Mouse (Mus musculus) spleen, postnatal 10 days (tissue): ENCODE measurements around the gene Sesn1.
A peak's percentile ranks its signal among the peaks of the same experiment; 100 is the strongest.
"Not testable (repeated sequence)": the region's sequence is repeated elsewhere in the genome, so short reads cannot be mapped to it uniquely, and the experiment has no call there.

Experiments
- DNase-seq, 2 experiments: peaks; one replicate each; pipeline ENCODE4 v3.0.0; 2021 to 2022; ENCODE audit warnings: low spot score in 2 of 2

The Sesn1 gene

DNA sequence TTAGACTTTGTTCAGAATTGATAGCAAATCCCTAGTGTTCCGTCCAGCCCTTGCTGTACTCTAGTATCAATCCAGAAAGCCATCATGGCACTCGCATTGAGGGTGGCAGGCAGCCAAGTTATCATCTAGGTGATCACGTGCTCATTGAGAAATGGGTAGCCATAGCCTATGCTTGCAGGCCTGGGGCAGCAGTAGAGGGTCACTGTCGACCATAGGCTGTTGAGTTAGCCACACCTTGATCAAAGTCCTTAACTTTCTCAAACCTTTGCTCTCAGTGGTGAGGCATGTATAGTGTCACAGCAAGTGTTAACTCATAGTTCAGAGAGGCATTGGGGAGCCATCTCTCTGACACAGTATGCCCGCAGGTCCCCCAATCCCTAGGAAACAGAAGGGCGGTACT is 11.4 kb downstream of the Sesn1 start:
- DNase-seq = no peak

DNA sequence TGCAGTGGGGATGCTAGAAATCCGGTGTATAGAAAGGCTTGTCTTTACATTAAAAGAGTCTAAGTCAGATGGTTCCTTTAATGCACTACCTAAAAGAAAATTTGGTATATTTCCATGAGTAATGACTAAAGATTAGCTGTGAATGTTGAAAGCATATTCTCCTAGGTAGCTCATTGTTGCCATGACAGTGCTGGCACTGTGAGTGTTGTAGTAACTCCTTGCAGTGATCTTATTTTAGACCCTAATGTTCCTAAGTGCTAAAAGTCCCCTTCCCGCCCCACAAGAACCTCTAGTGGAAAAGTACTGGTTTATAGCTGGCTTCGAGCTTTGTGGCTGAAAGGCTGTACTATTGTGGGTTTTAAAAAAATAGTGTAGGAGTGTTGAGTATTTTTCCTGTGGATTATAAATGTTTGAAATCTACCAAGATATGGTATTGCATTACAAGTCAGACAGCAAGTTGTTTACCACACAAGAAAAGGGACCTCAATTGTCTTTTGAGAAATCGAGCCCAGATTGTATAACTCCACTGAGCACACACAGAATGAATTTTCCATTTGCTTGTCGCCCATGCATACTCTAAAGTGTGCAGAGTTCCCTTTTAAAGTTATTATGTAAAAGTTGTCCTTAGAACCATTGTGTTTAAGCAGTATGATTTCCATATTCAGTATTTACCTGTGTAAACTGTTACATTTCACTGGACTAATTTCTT is 13.0 kb downstream of the Sesn1 start:
- no peak for DNase-seq

DNA sequence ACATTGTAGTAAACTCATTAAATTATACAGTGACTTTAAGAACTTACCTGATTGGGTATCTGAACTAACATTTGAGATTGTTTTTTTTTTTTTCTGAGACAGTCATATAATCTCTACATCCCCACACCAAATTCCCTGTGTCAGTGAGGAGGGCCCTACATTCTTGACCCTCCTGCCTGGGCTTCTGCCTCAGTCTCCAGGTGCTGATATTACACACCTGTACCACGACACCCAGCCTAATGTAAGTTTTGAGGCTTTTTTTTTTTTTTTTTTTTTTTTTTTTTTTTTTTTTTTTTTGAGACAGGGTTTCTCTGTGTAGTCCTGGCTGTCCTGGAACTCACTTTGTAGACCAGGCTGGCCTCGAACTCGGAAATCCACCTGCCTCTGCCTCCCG is 13.5 kb downstream of the Sesn1 start:
- not testable (repeated sequence) for DNase-seq

DNA sequence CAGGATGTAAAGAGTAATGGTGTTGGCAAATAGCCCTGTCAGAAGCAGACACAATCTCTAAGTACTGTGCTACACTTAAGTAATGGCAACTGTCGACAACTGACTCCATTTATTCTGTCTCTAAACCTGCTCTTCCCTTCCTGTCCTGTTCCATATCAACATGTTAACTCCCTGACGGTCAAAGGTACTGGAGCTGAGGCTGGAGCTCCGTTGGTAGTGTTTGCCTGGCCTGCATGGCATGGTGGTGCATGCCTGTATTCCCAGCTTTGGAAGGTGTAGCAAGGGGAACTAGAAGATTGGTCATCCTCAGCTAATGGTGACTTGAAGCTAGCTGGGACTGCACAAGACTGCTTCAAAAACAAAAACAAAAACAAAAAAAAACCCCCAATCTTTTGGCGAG is 14.2 kb downstream of the Sesn1 start:
- DNase-seq = no peak

DNA sequence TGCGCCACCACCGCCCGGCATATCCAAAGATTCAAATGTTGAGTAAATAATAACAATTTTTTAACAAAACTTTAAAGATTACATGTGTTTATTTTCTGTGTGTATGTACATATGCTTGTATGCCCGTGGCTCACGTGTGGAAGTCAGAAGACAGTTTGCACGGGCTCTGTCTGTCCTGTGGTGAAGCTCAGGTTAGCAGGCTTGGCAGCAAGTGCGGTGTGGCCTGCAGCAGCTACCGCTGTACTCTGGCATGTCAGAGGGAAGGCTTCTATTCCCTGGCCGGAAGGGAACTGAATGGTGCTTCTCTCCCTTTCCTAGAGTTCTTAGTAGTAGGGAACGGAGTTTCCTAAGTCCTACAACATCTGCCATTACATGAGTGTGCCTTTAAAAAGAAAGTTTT is 15.3 kb downstream of the Sesn1 start:
- no peak for DNase-seq

DNA sequence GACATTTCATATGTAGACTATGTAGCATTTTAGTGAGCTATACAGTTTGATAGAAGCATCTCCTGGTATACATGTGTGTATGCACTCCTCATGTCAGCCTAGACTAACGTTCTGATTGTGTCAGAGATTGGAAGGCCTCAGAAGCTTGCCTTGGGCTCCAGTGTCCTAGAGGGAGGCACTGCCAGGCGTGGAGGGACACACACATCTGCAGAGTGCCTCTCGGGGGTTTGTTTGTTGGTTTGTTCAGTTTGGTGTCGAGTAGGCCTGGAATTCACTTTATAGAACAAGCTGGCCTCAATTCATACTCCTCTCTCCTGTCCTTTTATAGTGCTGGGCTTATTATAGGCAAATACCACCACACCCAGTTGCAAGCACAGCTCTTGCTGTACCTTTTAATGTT is 16.3 kb downstream of the Sesn1 start:
- no peak for DNase-seq

DNA sequence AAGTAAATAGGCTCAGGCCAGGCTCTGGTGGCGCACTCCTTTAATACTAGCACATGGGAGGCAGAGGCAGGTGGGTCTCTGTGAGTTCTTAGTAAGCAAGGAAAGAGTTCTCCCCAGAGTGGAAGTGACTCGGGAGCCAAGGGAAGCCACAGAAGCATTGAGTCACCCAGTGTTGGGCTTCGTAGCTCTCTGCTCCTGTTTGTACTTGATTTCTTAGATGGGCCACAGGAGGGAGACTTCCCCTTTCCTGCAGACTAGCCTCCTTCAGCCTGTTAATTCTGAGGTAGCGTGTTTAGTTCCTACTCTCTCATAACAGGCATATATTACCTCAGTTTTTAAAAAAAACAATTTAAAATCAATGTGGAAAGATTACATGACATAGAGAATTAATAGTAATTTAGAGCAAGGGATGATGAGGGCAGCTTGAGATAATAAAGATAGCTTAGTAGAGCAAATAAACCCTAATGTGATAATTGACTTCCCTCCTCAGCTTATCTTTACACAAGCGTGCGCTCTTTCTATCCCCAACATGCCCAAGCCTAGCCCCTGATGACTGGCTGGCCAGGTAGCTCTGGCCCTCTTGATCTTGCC is 16.9 kb downstream of the Sesn1 start:
- no peak for DNase-seq

DNA sequence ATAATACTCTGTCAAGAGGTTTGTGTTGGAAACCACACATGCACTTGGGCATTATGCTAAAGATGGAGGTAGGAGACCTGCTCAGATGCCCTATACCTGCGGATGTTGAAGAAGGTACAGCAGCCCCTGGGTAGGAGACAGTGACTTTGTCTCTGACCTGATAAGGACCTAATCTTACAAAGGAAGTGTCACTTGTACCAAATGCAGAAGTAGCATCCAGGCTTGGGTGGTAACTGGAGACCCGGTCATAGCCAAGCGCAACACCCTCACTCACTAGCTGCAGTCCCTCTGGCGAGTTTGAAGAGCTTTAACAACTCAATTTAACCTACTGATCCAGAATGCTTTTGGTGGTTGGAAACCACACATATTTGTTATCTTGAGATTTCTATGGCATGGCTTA is 18.0 kb downstream of the Sesn1 start:
- DNase-seq = no peak

DNA sequence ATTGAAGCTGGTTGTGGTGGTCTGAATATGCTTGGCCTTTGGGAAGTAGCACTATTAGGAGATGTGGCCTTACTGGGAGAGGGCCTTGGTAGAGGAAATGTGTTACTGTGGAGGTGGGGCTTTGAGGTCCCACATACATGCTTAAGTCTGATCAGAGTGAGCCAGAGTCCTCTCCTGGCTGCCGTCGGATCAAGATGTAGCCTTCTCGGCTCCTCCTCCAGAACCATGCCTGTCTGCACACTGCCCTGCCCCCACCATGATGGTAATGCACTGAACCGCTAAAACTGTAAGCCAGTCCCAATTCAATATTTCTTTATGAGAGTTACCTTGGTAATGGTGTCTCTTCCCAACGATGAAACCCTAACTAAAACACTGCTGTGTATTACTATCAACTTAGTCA is 19.5 kb downstream of the Sesn1 start:
- no peak for DNase-seq

DNA sequence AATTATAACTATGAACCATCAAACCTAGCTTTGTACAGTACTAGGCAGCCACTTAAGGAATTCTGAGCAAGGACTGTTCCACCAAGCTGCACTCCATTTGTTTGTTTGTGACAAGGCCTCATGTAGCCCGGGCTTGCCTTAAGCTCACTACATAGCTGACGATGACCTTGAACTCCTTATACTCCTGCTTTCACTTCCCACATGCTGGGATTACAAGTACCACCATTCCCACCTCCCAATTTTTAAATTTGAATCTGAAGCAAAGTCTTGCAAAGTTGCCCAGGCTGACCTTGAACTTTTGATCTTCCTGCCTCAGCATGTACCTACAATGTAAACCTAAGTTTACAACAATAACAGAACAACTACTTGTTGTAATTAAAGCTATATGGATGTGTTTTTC is 20.2 kb downstream of the Sesn1 start:
- no peak for DNase-seq

DNA sequence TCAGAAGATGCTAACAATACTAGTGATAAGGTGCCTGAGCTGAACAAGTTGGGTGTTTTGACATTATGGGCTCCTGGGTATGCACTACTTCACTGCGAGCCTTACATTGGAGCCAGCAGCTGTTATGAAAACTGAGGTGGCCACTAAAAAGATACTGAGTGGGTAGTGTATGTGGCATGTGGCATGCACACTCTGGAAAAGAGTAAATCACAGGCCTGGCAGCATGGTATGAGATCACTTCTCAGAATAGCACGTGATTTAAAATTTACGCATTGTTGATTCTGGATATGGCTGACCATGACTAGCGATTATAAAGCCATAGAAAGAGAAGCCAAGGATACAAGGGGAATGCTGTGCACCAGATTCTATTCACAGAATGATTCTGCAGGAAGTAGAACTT is 20.7 kb downstream of the Sesn1 start:
- DNase-seq = no peak

DNA sequence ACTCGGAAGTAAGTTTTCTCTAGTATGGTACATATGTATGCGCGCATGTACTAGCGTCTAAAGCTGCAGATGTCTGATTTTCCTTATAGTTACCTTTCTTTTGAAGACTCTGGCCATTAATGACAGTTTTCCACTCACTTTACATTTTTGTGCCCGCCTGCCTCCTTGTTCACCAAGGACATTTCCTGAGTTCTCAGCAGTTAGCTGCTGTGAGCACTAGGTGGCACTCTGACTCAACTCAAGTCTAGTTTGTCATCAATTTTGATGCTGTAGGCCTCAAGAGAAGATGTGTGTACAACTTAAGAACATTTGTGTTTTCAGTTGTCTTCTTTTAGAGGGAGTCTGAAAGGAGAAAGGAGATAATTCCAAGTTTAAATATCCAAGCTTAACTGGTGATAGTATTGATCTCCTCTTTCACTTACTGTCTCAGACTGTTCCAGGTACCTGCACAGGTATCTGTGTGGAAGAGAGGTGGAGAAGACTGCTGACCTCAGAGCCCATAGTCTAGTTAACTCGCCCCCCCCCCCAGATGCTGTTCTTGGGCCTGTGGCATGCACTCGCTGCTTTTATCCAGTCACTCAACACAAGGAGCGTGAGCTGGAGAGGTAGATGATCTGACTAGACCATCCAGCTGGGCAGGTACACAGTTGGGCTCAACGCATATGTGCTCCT is 21.3 kb downstream of the Sesn1 start:
- peak; percentile 57 to 79 for DNase-seq

DNA sequence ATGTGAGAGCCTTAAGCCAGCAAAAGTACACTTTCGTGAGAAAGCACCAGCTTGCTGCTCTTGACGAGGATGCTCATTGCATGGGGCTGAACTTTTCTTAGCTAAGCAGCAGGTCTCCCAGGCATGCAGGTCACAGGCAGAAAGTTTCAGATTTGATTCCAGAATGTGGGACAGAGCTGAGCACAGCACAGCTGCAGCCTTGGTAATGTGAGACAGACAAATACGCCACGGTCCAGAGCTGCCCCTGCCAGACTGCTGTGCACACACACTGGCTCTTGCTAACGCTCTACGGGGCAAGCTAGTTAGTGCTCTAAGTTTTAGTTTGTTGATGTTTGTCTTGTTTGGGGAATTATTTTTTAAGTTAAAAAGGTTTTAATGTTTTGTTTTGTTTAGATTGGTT is 22.5 kb downstream of the Sesn1 start:
- DNase-seq = no peak

DNA sequence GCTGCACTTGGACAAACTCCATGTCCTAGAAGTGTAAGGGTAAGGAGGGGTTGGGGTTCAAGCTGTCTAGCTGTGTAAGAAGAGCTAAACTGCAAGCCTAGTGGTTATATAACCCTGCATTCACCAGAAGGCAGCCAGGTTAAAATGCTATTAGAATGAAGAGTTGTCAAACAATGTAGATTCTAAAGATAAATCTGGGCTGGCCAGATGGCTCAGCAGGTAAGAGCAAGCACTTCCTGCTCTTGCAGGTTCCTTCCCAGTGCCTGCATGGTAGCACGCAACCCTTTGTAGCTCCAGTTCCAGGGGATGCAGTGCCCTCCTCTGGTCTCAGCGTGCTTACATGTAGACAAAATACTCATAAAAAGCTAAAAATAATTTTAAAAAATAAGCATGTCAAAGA is 24.4 kb downstream of the Sesn1 start:
- DNase-seq = no peak

DNA sequence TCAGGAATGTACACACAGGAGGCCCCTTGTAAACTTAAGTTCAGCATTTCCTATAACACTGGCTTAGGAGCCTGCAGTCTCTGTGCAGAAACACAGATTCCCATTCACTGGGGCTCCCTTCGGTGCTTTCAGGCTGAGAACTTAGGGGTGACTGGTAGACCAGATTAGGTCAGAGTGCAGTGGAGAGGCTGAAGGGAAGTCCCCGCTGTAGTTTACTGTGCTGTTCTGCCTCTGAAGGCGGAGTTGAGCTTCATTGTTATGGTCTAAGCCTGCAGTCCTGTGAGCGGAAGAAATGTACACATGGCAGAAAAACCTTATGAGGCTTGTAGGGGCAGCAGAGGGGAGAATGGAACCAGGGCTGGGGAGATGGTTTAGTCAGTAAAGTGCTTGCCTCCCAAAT is 29.2 kb downstream of the Sesn1 start:
- DNase-seq = no peak

DNA sequence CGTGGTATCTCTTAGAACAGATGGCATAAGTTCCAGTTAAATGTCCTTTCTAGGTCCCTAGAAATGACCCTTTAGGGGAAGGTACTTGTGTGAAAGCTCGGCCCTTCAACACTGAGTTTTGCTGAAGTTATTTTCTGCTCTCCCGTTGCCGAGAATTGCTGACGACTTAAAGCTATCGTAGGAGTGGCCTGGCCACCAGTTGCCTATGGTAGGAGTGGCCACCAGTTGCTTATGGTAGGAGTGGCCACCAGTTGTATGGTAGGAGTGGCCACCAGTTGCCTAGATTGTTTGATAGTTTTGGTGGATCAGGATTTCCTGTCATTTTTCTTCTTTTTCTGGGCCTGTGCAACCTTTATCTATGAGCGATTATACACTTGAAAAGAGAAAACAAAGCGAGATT is 38.0 kb downstream of the Sesn1 start:
- no peak for DNase-seq

DNA sequence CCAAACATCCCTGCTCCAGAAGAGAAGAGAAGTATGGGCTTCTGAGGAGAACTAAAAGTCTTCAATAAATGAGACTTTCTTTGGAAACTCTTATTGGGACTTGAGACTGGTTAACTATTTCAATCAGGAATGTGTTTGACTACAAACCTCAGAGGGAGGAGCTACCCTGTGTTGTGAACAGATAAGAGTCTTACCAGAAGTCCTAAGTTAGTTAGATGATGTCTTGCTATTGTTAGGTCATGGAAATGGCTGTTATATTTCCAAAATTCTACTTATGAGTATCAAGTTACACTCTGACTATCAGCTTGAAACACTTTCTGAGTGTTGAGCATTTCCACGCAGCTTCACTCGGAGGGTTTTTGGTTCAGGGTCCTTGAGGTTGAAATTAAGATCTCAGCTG is 39.0 kb downstream of the Sesn1 start:
- DNase-seq = no peak

DNA sequence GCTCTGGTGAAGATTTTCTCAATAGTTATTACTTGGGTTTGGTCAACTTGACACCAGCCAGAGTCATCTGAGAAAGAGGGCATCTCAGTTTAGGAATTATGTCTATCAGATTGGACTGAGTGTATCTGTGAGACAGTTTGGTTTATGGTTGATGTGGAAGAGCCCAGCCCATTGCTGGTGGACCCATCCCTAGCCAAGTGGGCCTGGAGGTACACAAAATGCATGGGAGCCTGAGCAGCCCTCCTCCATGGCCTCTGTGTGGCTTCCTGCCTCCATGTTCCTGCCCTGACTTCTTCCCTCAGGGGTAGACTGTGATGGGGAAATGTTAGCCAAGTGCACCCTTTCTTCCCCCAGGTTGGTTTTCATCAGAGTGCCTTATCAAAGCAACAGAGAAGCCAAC is 50.1 kb downstream of the Sesn1 start:
- DNase-seq = no peak

DNA sequence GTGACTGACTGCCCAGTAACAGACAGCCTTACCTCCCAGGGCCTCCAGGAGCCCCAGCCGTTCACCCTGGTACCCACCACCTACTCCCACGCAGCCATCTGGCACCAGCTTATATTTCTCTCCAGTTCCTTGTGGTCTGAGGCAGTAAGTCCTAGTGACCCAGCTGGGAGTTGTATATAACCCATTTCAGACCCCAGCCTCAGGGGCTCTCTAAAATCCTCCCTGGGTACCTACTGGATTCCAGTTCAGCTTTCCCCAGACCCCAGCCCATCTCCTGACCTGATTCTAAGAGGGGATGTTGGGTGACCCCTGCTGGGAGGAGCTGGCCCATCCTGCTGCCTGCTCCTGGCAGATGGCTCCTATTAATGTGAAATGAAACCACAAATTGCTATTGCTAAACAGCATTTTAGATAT is 50.5 kb downstream of the Sesn1 start:
- no peak for DNase-seq

DNA sequence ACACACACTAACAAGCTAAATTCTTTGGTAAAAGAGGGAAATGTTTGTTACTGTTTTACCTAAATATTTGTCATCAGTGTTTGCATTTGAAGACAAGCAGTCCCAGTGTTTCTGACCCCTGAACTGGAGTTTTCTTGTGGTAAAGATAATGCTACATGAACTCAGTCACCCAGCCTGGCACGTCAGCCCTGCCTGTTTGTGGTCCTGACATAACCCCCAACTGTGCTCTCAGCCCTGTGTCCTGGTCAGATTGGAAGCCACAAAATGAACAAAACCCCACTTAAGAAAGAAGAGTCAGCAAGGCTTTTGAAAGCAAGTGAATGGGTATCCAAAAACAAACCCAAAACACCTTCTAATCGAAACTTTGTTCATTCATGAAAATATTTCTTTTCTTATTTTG is 53.3 kb downstream of the Sesn1 start:
- DNase-seq = no peak

DNA sequence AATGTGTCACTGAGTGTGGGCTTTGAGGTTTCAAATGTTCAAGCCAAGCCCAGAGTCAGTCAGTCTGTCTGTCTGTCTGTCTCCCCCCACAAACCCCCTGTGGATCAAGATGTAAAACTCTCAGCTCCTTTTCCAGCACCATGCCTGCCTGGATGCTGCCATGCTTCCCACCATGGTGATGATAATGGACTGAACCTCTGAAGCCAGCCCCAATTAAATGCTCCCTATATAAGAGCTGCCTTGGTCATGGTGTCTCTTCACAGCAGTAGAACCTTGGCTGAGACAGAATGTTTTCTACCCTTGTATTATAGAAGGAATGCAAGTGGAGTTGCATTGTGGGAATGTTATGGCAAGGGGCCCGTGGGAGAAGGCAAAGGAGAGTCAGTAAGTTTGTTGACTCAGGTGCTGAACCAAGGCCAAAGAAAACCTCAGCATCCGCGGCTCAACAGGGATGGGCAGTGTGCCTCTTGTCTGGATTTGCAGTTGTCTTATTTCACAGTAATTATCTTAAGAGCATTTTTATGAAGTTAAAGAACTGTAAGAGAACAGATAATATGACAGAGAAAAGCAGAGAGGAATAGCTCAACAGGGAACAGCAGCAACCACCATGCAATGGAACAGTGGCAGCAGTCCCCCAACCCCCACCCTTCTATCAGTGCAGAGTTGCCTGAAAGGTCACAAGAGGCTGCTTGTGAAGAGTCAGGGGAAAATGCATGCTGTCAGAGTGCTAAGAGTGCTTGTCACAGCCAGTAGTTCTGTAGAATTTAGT is 56.5 kb downstream of the Sesn1 start:
- DNase-seq = no peak

DNA sequence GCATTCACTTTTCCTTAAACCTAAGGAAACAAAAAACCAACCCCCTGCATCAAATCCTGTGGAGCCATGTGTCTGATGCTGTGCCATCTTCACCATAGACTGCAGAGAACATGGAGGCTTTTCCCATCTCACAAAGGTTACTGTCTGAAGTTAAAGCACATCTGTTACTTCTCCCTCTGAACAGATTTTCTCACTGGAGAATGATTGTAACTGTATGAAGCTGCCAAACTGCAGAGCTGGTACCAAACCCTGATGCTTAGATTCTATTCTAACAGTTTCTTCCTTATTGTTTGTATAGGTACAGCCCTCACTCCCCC is 57.1 kb downstream of the Sesn1 start:
- no peak for DNase-seq

DNA sequence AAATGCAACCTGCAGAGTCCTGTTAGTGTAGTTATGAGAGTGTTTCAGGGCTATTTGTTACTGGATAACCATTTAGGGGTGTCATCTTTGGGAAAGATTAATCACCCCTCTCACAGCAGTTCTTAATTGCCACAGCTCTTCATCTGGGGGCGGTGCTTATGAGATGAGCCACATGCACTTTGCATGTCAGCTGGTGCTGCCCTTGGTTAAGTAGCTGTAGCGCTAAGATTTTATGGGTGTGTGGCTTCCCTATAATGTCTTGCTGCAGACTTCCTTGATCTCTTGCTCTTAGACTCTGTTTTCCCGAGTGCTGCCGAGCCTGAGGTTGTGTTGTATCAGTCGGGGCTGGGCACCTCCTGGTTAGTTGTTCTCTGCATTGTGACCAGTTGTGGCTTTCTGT is 58.2 kb downstream of the Sesn1 start:
- DNase-seq = no peak
